Mouse (Mus musculus): ENCODE data around the gene Foxk1. TPM values are rescaled to one million over a fixed set of nuclear protein-coding genes. Genes with fewer than 3 reads are reported as not detected.
A peak's percentile ranks its signal among the peaks of the same experiment; 100 is the strongest.

The Foxk1 gene
- polyA plus RNA-seq, 1 experiment from 2014 or later = 3.4 TPM

- H3K36me3 ChIP-seq (replicated peaks; ENCODE audit: control insufficient read depth, insufficient read depth, low read depth, low read length) = no peaks in the 10 kb centered on the region
- H3K27me3 ChIP-seq (ENCODE audit: control insufficient read depth, insufficient read depth, low read length) = no peaks in the 10 kb centered on the region
- H3K4me1 ChIP-seq (ENCODE audit: control insufficient read depth, insufficient read depth, low read length) = no peaks in the 10 kb centered on the region
- WGBS = 61% methylated on average over 13 of the region's 13 CpGs
- no peak overlapping the region for H3K9ac ChIP-seq (replicated peaks; ENCODE audit: low read length)
- no peak for ATAC-seq (replicated peaks; ENCODE audit: insufficient number of reproducible peaks, low FRiP score, low TSS enrichment, low read depth)
- DNase-seq (ENCODE audit: low spot score) = peak; percentile 32
- no peak overlapping the region for H3K4me3 ChIP-seq (ENCODE audit: low read depth, low read length)
- no peak overlapping the region for H3K4me2 ChIP-seq (ENCODE audit: low read depth, low read length)
- H3K27ac ChIP-seq (replicated peaks; ENCODE audit: low read depth, low read length) = no peak overlapping the region
- no peaks in the 10 kb centered on the region for H3K9me3 ChIP-seq (replicated peaks; ENCODE audit: control insufficient read depth, low read length)
These were observed 23.5 kb downstream of the Foxk1 start for GRCm38 (mm10) chr5:142424627-142425349.

GRCm38 (mm10) chr5:142426476-142426875 is 25.2 kb downstream of the Foxk1 start:
- DNase-seq (ENCODE audit: low spot score) (no peak), ATAC-seq (replicated peaks; ENCODE audit: insufficient number of reproducible peaks, low FRiP score, low TSS enrichment, low read depth) (no peak)
- no peak overlapping the region for H3K9ac ChIP-seq (replicated peaks; ENCODE audit: low read length)
- H3K4me1 ChIP-seq (ENCODE audit: control insufficient read depth, insufficient read depth, low read length) = no peaks in the 10 kb centered on the region
- H3K36me3 ChIP-seq (replicated peaks; ENCODE audit: control insufficient read depth, insufficient read depth, low read depth, low read length) = no peaks in the 10 kb centered on the region
- no peak overlapping the region for H3K4me3 ChIP-seq (ENCODE audit: low read depth, low read length)
- H3K4me2 ChIP-seq (ENCODE audit: low read depth, low read length) = no peak overlapping the region
- H3K27ac ChIP-seq (replicated peaks; ENCODE audit: low read depth, low read length) = no peak overlapping the region
- H3K27me3 ChIP-seq (ENCODE audit: control insufficient read depth, insufficient read depth, low read length) = no peaks in the 10 kb centered on the region
- 87% methylated on average over 2 of the region's 2 CpGs for WGBS
- H3K9me3 ChIP-seq (replicated peaks; ENCODE audit: control insufficient read depth, low read length) = no peaks in the 10 kb centered on the region

- no peak overlapping the region for H3K4me2 ChIP-seq (ENCODE audit: low read depth, low read length)
- DNase-seq (ENCODE audit: low spot score) (no peak), ATAC-seq (replicated peaks; ENCODE audit: insufficient number of reproducible peaks, low FRiP score, low TSS enrichment, low read depth) (no peak)
- no peak overlapping the region for H3K4me3 ChIP-seq (ENCODE audit: low read depth, low read length)
- no peak overlapping the region for H3K9ac ChIP-seq (replicated peaks; ENCODE audit: low read length)
- H3K27ac ChIP-seq (replicated peaks; ENCODE audit: low read depth, low read length) = no peak overlapping the region
- 69% methylated on average over 10 of the region's 10 CpGs for WGBS
- no peaks in the 10 kb centered on the region for H3K9me3 ChIP-seq (replicated peaks; ENCODE audit: control insufficient read depth, low read length)
- H3K4me1 ChIP-seq (ENCODE audit: control insufficient read depth, insufficient read depth, low read length) = peaks cover 5% of the 10 kb centered on the region; the same call in 1 of the 2 replicates
- H3K27me3 ChIP-seq (ENCODE audit: control insufficient read depth, insufficient read depth, low read length) = no peaks in the 10 kb centered on the region
- no peaks in the 10 kb centered on the region for H3K36me3 ChIP-seq (replicated peaks; ENCODE audit: control insufficient read depth, insufficient read depth, low read depth, low read length)
These were observed 26.6 kb downstream of the Foxk1 start for GRCm38 (mm10) chr5:142427876-142428275.

- no peak overlapping the region for H3K27ac ChIP-seq (replicated peaks; ENCODE audit: low read depth, low read length)
- ATAC-seq (replicated peaks; ENCODE audit: insufficient number of reproducible peaks, low FRiP score, low TSS enrichment, low read depth) (no peak), DNase-seq (ENCODE audit: low spot score) (no peak)
- H3K4me3 ChIP-seq (ENCODE audit: low read depth, low read length) = no peak overlapping the region
- H3K4me2 ChIP-seq (ENCODE audit: low read depth, low read length) = no peak overlapping the region
- no peaks in the 10 kb centered on the region for H3K36me3 ChIP-seq (replicated peaks; ENCODE audit: control insufficient read depth, insufficient read depth, low read depth, low read length)
- H3K9ac ChIP-seq (replicated peaks; ENCODE audit: low read length) = no peak overlapping the region
- peaks cover 5% of the 10 kb centered on the region; the same call in 1 of the 2 replicates for H3K4me1 ChIP-seq (ENCODE audit: control insufficient read depth, insufficient read depth, low read length)
- 79% methylated on average over 6 of the region's 6 CpGs for WGBS
- H3K9me3 ChIP-seq (replicated peaks; ENCODE audit: control insufficient read depth, low read length) = no peaks in the 10 kb centered on the region
- H3K27me3 ChIP-seq (ENCODE audit: control insufficient read depth, insufficient read depth, low read length) = no peaks in the 10 kb centered on the region
These were observed 27.4 kb downstream of the Foxk1 start for GRCm38 (mm10) chr5:142428691-142429090.

GRCm38 (mm10) chr5:142431029-142431428 is 29.7 kb downstream of the Foxk1 start:
- H3K27me3 ChIP-seq (ENCODE audit: control insufficient read depth, insufficient read depth, low read length) = no peaks in the 10 kb centered on the region
- H3K9me3 ChIP-seq (replicated peaks; ENCODE audit: control insufficient read depth, low read length) = no peaks in the 10 kb centered on the region
- 47% methylated on average over 12 of the region's 12 CpGs for WGBS
- H3K27ac ChIP-seq (replicated peaks; ENCODE audit: low read depth, low read length) = no peak overlapping the region
- no peak overlapping the region for H3K4me3 ChIP-seq (ENCODE audit: low read depth, low read length)
- peaks cover 9% of the 10 kb centered on the region; the same call in 1 of the 2 replicates for H3K36me3 ChIP-seq (replicated peaks; ENCODE audit: control insufficient read depth, insufficient read depth, low read depth, low read length)
- ATAC-seq (replicated peaks; ENCODE audit: insufficient number of reproducible peaks, low FRiP score, low TSS enrichment, low read depth) (no peak), DNase-seq (ENCODE audit: low spot score) (peak; percentile 17)
- H3K9ac ChIP-seq (replicated peaks; ENCODE audit: low read length) = no peak overlapping the region
- peaks cover 5% of the 10 kb centered on the region; the same call in 1 of the 2 replicates for H3K4me1 ChIP-seq (ENCODE audit: control insufficient read depth, insufficient read depth, low read length)
- H3K4me2 ChIP-seq (ENCODE audit: low read depth, low read length) = no peak overlapping the region

- no peak for DNase-seq (ENCODE audit: low spot score)
- WGBS = 66% methylated on average over 9 of the region's 9 CpGs
- H3K4me2 ChIP-seq (ENCODE audit: low read depth, low read length) = no peak overlapping the region
- H3K27me3 ChIP-seq (ENCODE audit: control insufficient read depth, insufficient read depth, low read length) = no peaks in the 10 kb centered on the region
- H3K4me3 ChIP-seq (ENCODE audit: low read depth, low read length) = no peak overlapping the region
- no peak overlapping the region for H3K9ac ChIP-seq (replicated peaks; ENCODE audit: low read length)
- peaks cover 12% of the 10 kb centered on the region; the same call in 1 of the 2 replicates for H3K36me3 ChIP-seq (replicated peaks; ENCODE audit: control insufficient read depth, insufficient read depth, low read depth, low read length)
- no peaks in the 10 kb centered on the region for H3K9me3 ChIP-seq (replicated peaks; ENCODE audit: control insufficient read depth, low read length)
- ATAC-seq (replicated peaks; ENCODE audit: insufficient number of reproducible peaks, low FRiP score, low TSS enrichment, low read depth) = no peak
- peaks cover 5% of the 10 kb centered on the region; the same call in 1 of the 2 replicates for H3K4me1 ChIP-seq (ENCODE audit: control insufficient read depth, insufficient read depth, low read length)
- H3K27ac ChIP-seq (replicated peaks; ENCODE audit: low read depth, low read length) = 0 out of 2 replicates have a peak overlapping the region, but pooled peaks have one; percentile 4
These were observed 30.6 kb downstream of the Foxk1 start for GRCm38 (mm10) chr5:142431811-142432434.

- Histone ChIP-seq H3K27me3 (ENCODE audit: control insufficient read depth, insufficient read depth, low read length) (no peaks in the 10 kb centered on the region), H3K4me3 (ENCODE audit: low read depth, low read length) (no peak overlapping the region), H3K4me2 (ENCODE audit: low read depth, low read length) (no peak overlapping the region), H3K36me3 (replicated peaks; ENCODE audit: control insufficient read depth, insufficient read depth, low read depth, low read length) (peaks cover 12% of the 10 kb centered on the region; the same call in 1 of the 2 replicates), H3K9me3 (replicated peaks; ENCODE audit: control insufficient read depth, low read length) (no peaks in the 10 kb centered on the region), H3K27ac (replicated peaks; ENCODE audit: low read depth, low read length) (0 out of 2 replicates have a peak overlapping the region, but pooled peaks have one; percentile 4), H3K9ac (replicated peaks; ENCODE audit: low read length) (no peak overlapping the region), H3K4me1 (ENCODE audit: control insufficient read depth, insufficient read depth, low read length) (peaks cover 5% of the 10 kb centered on the region; the same call in 1 of the 2 replicates)
- DNase-seq (ENCODE audit: low spot score) (no peak), ATAC-seq (replicated peaks; ENCODE audit: insufficient number of reproducible peaks, low FRiP score, low TSS enrichment, low read depth) (no peak)
- WGBS = 83% methylated on average over 4 of the region's 4 CpGs
These were observed 31.4 kb downstream of the Foxk1 start for GRCm38 (mm10) chr5:142432695-142433094.

- H3K9me3 ChIP-seq (replicated peaks; ENCODE audit: control insufficient read depth, low read length) = no peaks in the 10 kb centered on the region
- H3K36me3 ChIP-seq (replicated peaks; ENCODE audit: control insufficient read depth, insufficient read depth, low read depth, low read length) = peaks cover 12% of the 10 kb centered on the region; the same call in 1 of the 2 replicates
- H3K27me3 ChIP-seq (ENCODE audit: control insufficient read depth, insufficient read depth, low read length) = no peaks in the 10 kb centered on the region
- no peak overlapping the region for H3K4me3 ChIP-seq (ENCODE audit: low read depth, low read length)
- H3K4me1 ChIP-seq (ENCODE audit: control insufficient read depth, insufficient read depth, low read length) = peaks cover 5% of the 10 kb centered on the region; the same call in 1 of the 2 replicates
- WGBS = 87% methylated on average over 5 of the region's 5 CpGs
- no peak overlapping the region for H3K4me2 ChIP-seq (ENCODE audit: low read depth, low read length)
- DNase-seq (ENCODE audit: low spot score) (no peak), ATAC-seq (replicated peaks; ENCODE audit: insufficient number of reproducible peaks, low FRiP score, low TSS enrichment, low read depth) (no peak)
- no peak overlapping the region for H3K27ac ChIP-seq (replicated peaks; ENCODE audit: low read depth, low read length)
- no peak overlapping the region for H3K9ac ChIP-seq (replicated peaks; ENCODE audit: low read length)
These were observed 32.8 kb downstream of the Foxk1 start for GRCm38 (mm10) chr5:142434052-142434451.

Measured in embryonic facial prominence, embryonic 11.5 days (tissue).